Mouse (Mus musculus): Measurements from ENCODE around the gene Sumo2.
"Not testable (repeated sequence)": the region's sequence is repeated elsewhere in the genome, so short reads cannot be mapped to it uniquely, and the experiment has no call there.

Sumo2 gene

GRCm38 (mm10) chr11:115536038-115536681 lies at the start of gene Sumo2:
Sumo2 (minus strand) TSS chr11:115536276.
- peak; percentile 97 for DNase-seq (ENCODE audit: low read depth, low spot score)

- no peak for DNase-seq (ENCODE audit: low read depth, low spot score)
Observed at GRCm38 (mm10) chr11:115585573-115586100, 49.6 kb upstream of the Sumo2 start.

- DNase-seq (ENCODE audit: low read depth, low spot score): no peak
Observed at GRCm38 (mm10) chr11:115584376-115585073, 48.4 kb upstream of the Sumo2 start.

- peak; percentile 40 for DNase-seq (ENCODE audit: low read depth, low spot score)
Observed at GRCm38 (mm10) chr11:115582913-115583606, 47.0 kb upstream of the Sumo2 start.

- no peak for DNase-seq (ENCODE audit: low read depth, low spot score)
Observed at GRCm38 (mm10) chr11:115579080-115579479, 43.0 kb upstream of the Sumo2 start.

GRCm38 (mm10) chr11:115564961-115565360 lies 28.9 kb upstream of the Sumo2 start:
- no peak for DNase-seq (ENCODE audit: low read depth, low spot score)

- DNase-seq (ENCODE audit: low read depth, low spot score): peak; percentile 97
Observed at GRCm38 (mm10) chr11:115564064-115564809, 28.2 kb upstream of the Sumo2 start, which contains the start of gene Nup85. Nup85 (plus strand) TSS chr11:115564434.

- peak; percentile 38 for DNase-seq (ENCODE audit: low read depth, low spot score)
Observed at GRCm38 (mm10) chr11:115563406-115563805, 27.3 kb upstream of the Sumo2 start.

- no peak for DNase-seq (ENCODE audit: low read depth, low spot score)
Observed at GRCm38 (mm10) chr11:115555717-115556116, 19.6 kb upstream of the Sumo2 start.

- no peak for DNase-seq (ENCODE audit: low read depth, low spot score)
Observed at GRCm38 (mm10) chr11:115552783-115553182, 16.7 kb upstream of the Sumo2 start.

GRCm38 (mm10) chr11:115543571-115543970 lies 7.5 kb upstream of the Sumo2 start:
- DNase-seq (ENCODE audit: low read depth, low spot score): no peak

- no peak for DNase-seq (ENCODE audit: low read depth, low spot score)
Observed at GRCm38 (mm10) chr11:115538045-115538444, 2.0 kb upstream of the Sumo2 start.

GRCm38 (mm10) chr11:115536856-115537568 lies 936 bp upstream of the Sumo2 start:
- peak; percentile 63 for DNase-seq (ENCODE audit: low read depth, low spot score)

- DNase-seq (ENCODE audit: low read depth, low spot score): peak; percentile 81
Observed at GRCm38 (mm10) chr11:115535401-115536037, 557 bp downstream of the Sumo2 start.

GRCm38 (mm10) chr11:115534759-115535371 lies 1.2 kb downstream of the Sumo2 start:
- DNase-seq (ENCODE audit: low read depth, low spot score): no peak

- DNase-seq (ENCODE audit: low read depth, low spot score): not testable (repeated sequence)
Observed at GRCm38 (mm10) chr11:115526446-115526845, 9.6 kb downstream of the Sumo2 start.

- no peak for DNase-seq (ENCODE audit: low read depth, low spot score)
Observed at GRCm38 (mm10) chr11:115522703-115523102, 13.4 kb downstream of the Sumo2 start.

- no peak for DNase-seq (ENCODE audit: low read depth, low spot score)
Observed at GRCm38 (mm10) chr11:115522238-115522637, 13.8 kb downstream of the Sumo2 start.

- no peak for DNase-seq (ENCODE audit: low read depth, low spot score)
Observed at GRCm38 (mm10) chr11:115521080-115521479, 15.0 kb downstream of the Sumo2 start.

GRCm38 (mm10) chr11:115520218-115520617 lies 15.9 kb downstream of the Sumo2 start:
- DNase-seq (ENCODE audit: low read depth, low spot score): no peak

Measured in brain, adult 2 months (tissue).